Mouse (Mus musculus) lung, postnatal 0 days (tissue): Measurements from ENCODE around the gene Elk3.

Source experiments
- CTCF ChIP-seq: IDR thresholded peaks from 2 replicates; pipeline ENCODE4 v1.5.1; 2016; ENCODE audit warnings: antibody characterized with exemption, mild to moderate bottlenecking
- EP300 ChIP-seq: IDR thresholded peaks from 2 replicates; pipeline ENCODE4 v1.6.1; 2016; ENCODE audit warnings: antibody characterized with exemption, mild to moderate bottlenecking, control low read depth

- TF ChIP-seq CTCF (no peak), EP300 (no peak)
Observed at GRCm38 (mm10) chr10:93331543-93331942, 20.6 kb upstream of the Elk3 start.
